Mouse (Mus musculus) embryonic facial prominence, embryonic 14.5 days (tissue): ENCODE measurements around the gene Lcn8. TPM values are rescaled to one million over a fixed set of nuclear protein-coding genes. Genes with fewer than 3 reads are reported as not detected.

ENCODE experiments used
- ATAC-seq: fragments of 200-750 bp; cut with Nextera tagmentation; 2 replicates; pipeline ENCODE4 v1.8.0; 2017; ENCODE audit warnings: low read depth, moderate number of reproducible peaks, moderate TSS enrichment
- DNase-seq: peaks from one replicate; pipeline ENCODE4 v3.0.0-alpha.2; 2015; ENCODE audit warnings: low spot score
- H3K27ac ChIP-seq: fragments of 300-500 bp; sonication (generic); replicated peaks from 2 replicates; pipeline ENCODE4 v1.5.1; 2014; ENCODE audit warnings: low read depth, mild to moderate bottlenecking, low read length, moderate library complexity
- H3K27me3 ChIP-seq: fragments of 300-500 bp; sonication (generic); replicated peaks from 2 replicates; pipeline ENCODE4 v1.6.1; 2014; ENCODE audit warnings: low read length; ENCODE audit not compliant: control insufficient read depth, insufficient read depth
- H3K36me3 ChIP-seq: fragments of 300-500 bp; sonication (generic); 2 replicates; pipeline ENCODE4 v1.6.1; 2014; ENCODE audit warnings: low read length, mixed read lengths; ENCODE audit not compliant: control insufficient read depth, insufficient read depth
- H3K4me1 ChIP-seq: fragments of 300-500 bp; sonication (generic); 2 replicates; pipeline ENCODE4 v1.6.1; 2014; ENCODE audit warnings: antibody characterized with exemption, low read length; ENCODE audit not compliant: control insufficient read depth, insufficient read depth
- H3K4me2 ChIP-seq: fragments of 300-500 bp; sonication (generic); 2 replicates; pipeline ENCODE4 v1.6.1; 2014; ENCODE audit warnings: low read depth, mild to moderate bottlenecking, low read length, moderate library complexity, mixed read lengths
- H3K4me3 ChIP-seq: fragments of 300-500 bp; sonication (generic); 2 replicates; pipeline ENCODE4 v1.5.1; 2014; ENCODE audit warnings: low read depth, mild to moderate bottlenecking, low read length
- H3K9ac ChIP-seq: fragments of 300-500 bp; sonication (generic); 2 replicates; pipeline ENCODE4 v1.6.1; 2014; ENCODE audit warnings: low read depth, mild to moderate bottlenecking, low read length, moderate library complexity, mixed read lengths
- H3K9me3 ChIP-seq: fragments of 300-500 bp; sonication (generic); 2 replicates; pipeline ENCODE4 v1.6.1; 2016; ENCODE audit warnings: low read length; ENCODE audit not compliant: control insufficient read depth
- WGBS: fragments of 180-500 bp; shearing (Covaris S2); extraction: QIAGEN DNeasy Blood & Tissue Kit; methylation state at CpG from one replicate; pipeline ENCODE4 v1.1.7; 2014; 5-methylcytosine and 5-hydroxymethylcytosine counted together
- polyA plus RNA-seq: library from polyadenylated mRNA; unstranded; fragments of >200 nt; fragmentation: Nextera tagmentation; extraction: Ambion mirVana; gene quantifications from 2 replicates; pipeline ENCODE4 v1.2.1, GENCODE M21; 2014

The Lcn8 gene
- polyA plus RNA-seq, 1 experiment from 2014 or later, result not detected

- H3K36me3 ChIP-seq, result no peaks in the 10 kb centered on the region
- no peak for ATAC-seq
- no peaks in the 10 kb centered on the region for H3K27me3 ChIP-seq
Measured at GRCm38 (mm10) chr2:25657652-25658051, 4.7 kb downstream of the Lcn8 start, which contains the start of gene Lcn5. Gene Lcn5 (plus strand): TSS chr2:25657952.

GRCm38 (mm10) chr2:25660279-25660678, 7.4 kb downstream of the Lcn8 start:
- no peak overlapping the region for H3K4me3 ChIP-seq

More at GRCm38 (mm10) chr2:25657652-25658051, 4.7 kb downstream of the Lcn8 start, which contains the start of gene Lcn5:
- Histone ChIP-seq H3K4me1 (no peaks in the 10 kb centered on the region), H3K4me3 (no peak within 1 kb of the TSS), H3K9me3 (no peaks in the 10 kb centered on the region), H3K27ac (no peak within 1 kb of the TSS), H3K9ac (no peak within 1 kb of the TSS), H3K4me2 (no peak within 1 kb of the TSS)
- no peak for DNase-seq

GRCm38 (mm10) chr2:25661245-25661970, 8.5 kb downstream of the Lcn8 start:
- WGBS, result 82% methylated on average over 6 of the region's 6 CpGs
- H3K9ac ChIP-seq, result no peak overlapping the region
- H3K36me3 ChIP-seq, result no peaks in the 10 kb centered on the region
- no peaks in the 10 kb centered on the region for H3K9me3 ChIP-seq
- no peaks in the 10 kb centered on the region for H3K27me3 ChIP-seq
- ATAC-seq (no peak), DNase-seq (no peak)
- H3K4me3 ChIP-seq, result no peak overlapping the region
- H3K4me2 ChIP-seq, result no peak overlapping the region
- H3K27ac ChIP-seq, result no peak overlapping the region
- H3K4me1 ChIP-seq, result no peaks in the 10 kb centered on the region

More at GRCm38 (mm10) chr2:25660279-25660678, 7.4 kb downstream of the Lcn8 start:
- Histone ChIP-seq H3K27ac (no peak overlapping the region), H3K4me1 (no peaks in the 10 kb centered on the region), H3K9ac (no peak overlapping the region), H3K9me3 (no peaks in the 10 kb centered on the region), H3K4me2 (no peak overlapping the region), H3K27me3 (no peaks in the 10 kb centered on the region), H3K36me3 (no peaks in the 10 kb centered on the region)
- no peak for DNase-seq
- ATAC-seq, result no peak
- WGBS, result 78% methylated on average over 8 of the region's 8 CpGs

- Histone ChIP-seq H3K27ac (no peak overlapping the region), H3K9ac (no peak overlapping the region), H3K36me3 (no peaks in the 10 kb centered on the region), H3K4me3 (no peak overlapping the region), H3K4me1 (no peaks in the 10 kb centered on the region), H3K27me3 (no peaks in the 10 kb centered on the region), H3K4me2 (no peak overlapping the region), H3K9me3 (no peaks in the 10 kb centered on the region)
- 50% methylated on average over 1 of the region's 1 CpGs for WGBS
- DNase-seq, result no peak
- ATAC-seq, result no peak
Measured at GRCm38 (mm10) chr2:25663511-25663910, 10.6 kb downstream of the Lcn8 start.

GRCm38 (mm10) chr2:25664125-25664524, 11.2 kb downstream of the Lcn8 start:
- Histone ChIP-seq H3K27ac (no peak overlapping the region), H3K4me1 (no peaks in the 10 kb centered on the region), H3K4me2 (no peak overlapping the region), H3K4me3 (no peak overlapping the region), H3K9ac (no peak overlapping the region), H3K36me3 (no peaks in the 10 kb centered on the region), H3K9me3 (no peaks in the 10 kb centered on the region), H3K27me3 (no peaks in the 10 kb centered on the region)
- ATAC-seq (no peak), DNase-seq (no peak)
- 64% methylated on average over 5 of the region's 5 CpGs for WGBS

- no peak for ATAC-seq
- H3K4me1 ChIP-seq, result no peaks in the 10 kb centered on the region
- WGBS, result 57% methylated on average over 1 of the region's 1 CpGs
- H3K27ac ChIP-seq, result no peak overlapping the region
- H3K4me2 ChIP-seq, result no peak overlapping the region
- H3K9ac ChIP-seq, result no peak overlapping the region
- no peaks in the 10 kb centered on the region for H3K27me3 ChIP-seq
- H3K9me3 ChIP-seq, result no peaks in the 10 kb centered on the region
- no peak for DNase-seq
- H3K36me3 ChIP-seq, result no peaks in the 10 kb centered on the region
- no peak overlapping the region for H3K4me3 ChIP-seq
Measured at GRCm38 (mm10) chr2:25666516-25666915, 13.6 kb downstream of the Lcn8 start.

GRCm38 (mm10) chr2:25676486-25676885, 23.6 kb downstream of the Lcn8 start, which contains the start of gene Lcn6:
Gene Lcn6 (plus strand): TSS chr2:25676786.
- Histone ChIP-seq H3K4me1 (no peaks in the 10 kb centered on the region), H3K9ac (no peak within 1 kb of the TSS), H3K9me3 (no peaks in the 10 kb centered on the region), H3K4me2 (no peak within 1 kb of the TSS), H3K36me3 (no peaks in the 10 kb centered on the region), H3K4me3 (no peak within 1 kb of the TSS), H3K27me3 (no peaks in the 10 kb centered on the region), H3K27ac (no peak within 1 kb of the TSS)
- DNase-seq, result no peak
- 87% methylated on average over 3 of the region's 3 CpGs for WGBS
- ATAC-seq, result no peak

GRCm38 (mm10) chr2:25679559-25679958, 26.6 kb downstream of the Lcn8 start:
- Histone ChIP-seq H3K27me3 (no peaks in the 10 kb centered on the region), H3K9me3 (no peaks in the 10 kb centered on the region), H3K9ac (no peak overlapping the region), H3K4me2 (no peak overlapping the region), H3K4me1 (no peaks in the 10 kb centered on the region), H3K36me3 (no peaks in the 10 kb centered on the region), H3K4me3 (no peak overlapping the region), H3K27ac (no peak overlapping the region)
- WGBS, result 83% methylated on average over 6 of the region's 6 CpGs
- DNase-seq, result no peak
- ATAC-seq, result no peak

- H3K9ac ChIP-seq, result no peak within 1 kb of the TSS
- no peaks in the 10 kb centered on the region for H3K27me3 ChIP-seq
- H3K4me2 ChIP-seq, result no peak within 1 kb of the TSS
- no peak within 1 kb of the TSS for H3K27ac ChIP-seq
- ATAC-seq, result no peak
- no peaks in the 10 kb centered on the region for H3K4me1 ChIP-seq
- H3K9me3 ChIP-seq, result no peaks in the 10 kb centered on the region
- WGBS, result 68% methylated on average over 2 of the region's 2 CpGs
- no peak within 1 kb of the TSS for H3K4me3 ChIP-seq
- no peaks in the 10 kb centered on the region for H3K36me3 ChIP-seq
- DNase-seq, result no peak
Measured at GRCm38 (mm10) chr2:25682426-25682825, 29.5 kb downstream of the Lcn8 start, which contains the start of gene Lcn10. Gene Lcn10 (plus strand): TSS chr2:25682726.
